Mouse (Mus musculus) megakaryocyte progenitor cell, adult 5-6 weeks (primary cell): ENCODE data around the gene 1700021F05Rik. TPM values are rescaled to one million over a fixed set of nuclear protein-coding genes. Genes with fewer than 3 reads are reported as not detected.

Source experiments
- ATAC-seq: replicated peaks from 2 replicates; pipeline ENCODE4 v1.8.0; 2016; ENCODE audit warnings: mild to moderate bottlenecking, moderate TSS enrichment, inconsistent platforms; ENCODE audit not compliant: poor library complexity
- total RNA-seq, 2 experiments: library from RNA; stranded (forward) in 1 of 2; stranded (reverse) in 1 of 2; fragments of 157-497, 149-512 nt in 1 of 2; fragments of 200-1000 nt in 1 of 2; gene quantifications; 2 replicates each; pipeline versions ENCODE4 v1.2.3 to v1.2.4; 2015 to 2017

Gene 1700021F05Rik
- 27.1 and 27.4 TPM in 2 replicates for total RNA-seq (2015)
- 69.9 and 111 TPM in 2 replicates for total RNA-seq (2017)

DNA sequence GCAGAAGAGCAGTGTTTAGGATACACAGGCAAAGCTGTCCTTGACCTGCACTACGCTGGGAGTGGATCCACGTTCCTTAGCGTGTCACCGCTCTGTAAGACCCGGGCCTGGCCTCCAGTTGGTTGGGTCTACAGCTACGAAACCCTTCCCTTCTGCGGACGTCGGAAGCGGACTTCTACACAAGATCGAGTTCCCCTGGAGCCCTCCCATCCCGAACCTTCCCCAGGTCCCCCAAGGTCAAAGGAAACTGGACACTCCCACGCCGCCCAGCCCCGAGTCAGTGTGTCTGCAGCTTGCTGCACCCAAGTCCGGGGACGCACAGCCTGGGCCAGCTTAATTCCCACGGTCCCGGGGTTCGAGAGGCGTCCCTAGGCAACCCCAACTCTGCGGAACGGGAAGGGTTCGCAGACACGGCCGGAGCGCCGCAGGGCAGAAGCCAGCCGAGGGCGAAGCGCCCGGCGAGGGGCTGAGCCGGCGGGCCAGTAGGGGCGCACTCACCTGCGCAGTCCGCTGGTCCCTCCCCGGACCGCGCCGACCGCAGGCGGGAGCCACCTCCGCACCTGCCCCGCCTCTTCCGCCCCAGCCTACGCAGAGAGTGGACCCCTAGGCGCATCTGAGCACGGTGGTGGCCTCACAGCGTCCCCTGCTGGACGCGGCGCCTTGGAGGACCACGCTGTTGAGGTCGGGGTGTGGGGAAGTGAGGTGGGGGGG, at the start of gene 1700021F05Rik:
Gene 1700021F05Rik (minus strand): TSS at position 553 of the 711 bp plus-strand sequence.
- ATAC-seq: peak; percentile 99

- ATAC-seq: peak; percentile 78
Measured at GRCm38 (mm10) chr10:43588470-43589177, 47.8 kb upstream of the 1700021F05Rik start.

- no peak for ATAC-seq
Measured at GRCm38 (mm10) chr10:43584538-43584937, 43.7 kb upstream of the 1700021F05Rik start.

GRCm38 (mm10) chr10:43581260-43581659, 40.5 kb upstream of the 1700021F05Rik start:
- ATAC-seq: no peak

GRCm38 (mm10) chr10:43580649-43581078, 39.9 kb upstream of the 1700021F05Rik start:
- ATAC-seq: peak; percentile 14

GRCm38 (mm10) chr10:43579381-43580261, 38.8 kb upstream of the 1700021F05Rik start:
- peak; percentile 15 for ATAC-seq

- ATAC-seq: peak; percentile 45
Measured at GRCm38 (mm10) chr10:43578754-43579380, 38.1 kb upstream of the 1700021F05Rik start.

DNA sequence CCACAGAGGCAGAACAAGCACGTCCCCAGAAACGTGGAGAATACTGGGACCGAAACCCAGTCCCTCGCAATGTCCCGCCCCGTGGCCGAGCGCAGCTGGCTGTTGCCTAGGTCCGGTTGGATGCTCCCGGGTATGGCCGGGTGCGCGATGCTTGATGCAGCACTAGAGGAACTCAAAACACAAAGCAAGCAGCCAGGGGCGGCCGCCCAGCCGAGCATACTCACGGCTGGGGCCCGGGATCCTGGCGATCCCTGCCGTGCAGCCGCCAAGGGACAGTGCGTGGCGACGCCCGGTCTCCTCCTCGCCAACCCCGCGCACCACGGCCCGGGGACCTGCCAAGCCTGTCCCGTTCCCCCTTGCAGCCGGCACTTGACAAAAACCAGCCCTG, 37.6 kb upstream of the 1700021F05Rik start:
- ATAC-seq: peak; percentile 2; the same call in 1 of the 2 replicates

DNA sequence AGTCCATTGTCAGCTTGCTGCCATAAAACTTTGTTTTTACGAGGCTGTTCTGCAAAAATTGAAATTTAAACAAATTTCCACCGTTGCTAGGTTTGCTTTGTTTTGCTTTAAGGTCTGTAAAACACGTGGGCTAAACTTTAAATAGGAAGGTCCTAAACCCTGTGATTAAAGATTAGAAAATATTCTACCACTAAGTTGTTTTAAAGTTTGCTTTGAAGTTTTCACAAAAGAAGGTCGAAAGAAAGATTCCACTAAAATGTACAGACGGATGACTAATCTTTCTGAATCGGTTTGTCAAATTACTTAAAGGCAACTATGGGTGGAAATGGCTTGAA, 37.2 kb upstream of the 1700021F05Rik start, which contains the start of gene Cd24a:
Gene Cd24a (plus strand): TSS at position 288 of the 335 bp plus-strand sequence.
- ATAC-seq: no peak

DNA sequence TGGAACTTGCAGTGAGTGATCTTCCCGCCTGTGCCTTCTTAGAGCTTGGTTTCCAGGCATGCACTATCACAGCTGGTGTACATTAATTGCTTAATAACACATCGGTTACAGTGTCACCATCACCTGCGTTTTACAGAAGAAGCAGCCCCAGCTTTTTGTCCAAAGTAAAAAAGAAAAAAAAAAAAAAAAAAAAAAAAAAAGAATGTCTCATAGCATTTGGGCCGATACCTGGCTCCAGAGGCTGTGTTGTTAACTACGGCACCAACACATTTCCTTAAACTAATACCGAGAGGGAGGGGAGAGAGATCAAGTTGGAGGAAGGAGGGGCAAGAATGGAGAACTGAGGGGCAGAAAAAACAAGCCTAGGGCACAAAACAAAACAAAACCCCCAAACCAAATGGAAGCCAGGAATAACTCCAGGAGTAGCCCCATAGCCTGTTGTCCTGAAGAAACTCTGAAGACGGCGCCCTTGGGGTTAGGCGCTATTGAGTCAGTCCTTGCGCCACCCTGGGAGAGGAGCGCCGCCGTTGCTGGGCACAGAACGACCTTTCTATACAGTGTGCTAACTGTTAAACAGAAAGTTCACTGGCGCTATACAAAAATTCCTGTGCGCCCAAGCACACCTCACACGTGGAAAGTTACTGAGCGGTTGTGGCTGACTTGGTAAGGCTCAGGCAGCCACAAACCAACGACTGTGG, 36.7 kb upstream of the 1700021F05Rik start:
- peak; percentile 8 for ATAC-seq

DNA sequence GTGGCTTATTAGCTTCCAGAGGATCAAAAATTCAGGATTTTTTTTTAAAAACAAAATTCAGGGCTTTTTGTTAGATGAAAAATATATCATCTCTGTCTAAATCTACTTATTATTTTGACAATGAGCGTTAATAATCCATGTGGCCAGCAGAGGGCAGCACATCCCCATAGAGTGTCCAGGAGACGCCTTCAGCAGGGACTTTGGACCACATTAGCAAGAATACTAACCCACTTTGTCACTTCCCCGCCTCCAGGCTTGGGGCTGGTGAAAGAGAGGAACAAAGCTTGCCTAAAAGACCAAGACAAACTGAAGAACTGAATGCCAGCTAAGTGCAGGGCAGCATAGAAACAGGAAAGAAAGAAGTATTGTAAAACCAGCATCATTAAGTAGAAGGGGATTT, 34.2 kb upstream of the 1700021F05Rik start:
- ATAC-seq: peak; percentile 42

DNA sequence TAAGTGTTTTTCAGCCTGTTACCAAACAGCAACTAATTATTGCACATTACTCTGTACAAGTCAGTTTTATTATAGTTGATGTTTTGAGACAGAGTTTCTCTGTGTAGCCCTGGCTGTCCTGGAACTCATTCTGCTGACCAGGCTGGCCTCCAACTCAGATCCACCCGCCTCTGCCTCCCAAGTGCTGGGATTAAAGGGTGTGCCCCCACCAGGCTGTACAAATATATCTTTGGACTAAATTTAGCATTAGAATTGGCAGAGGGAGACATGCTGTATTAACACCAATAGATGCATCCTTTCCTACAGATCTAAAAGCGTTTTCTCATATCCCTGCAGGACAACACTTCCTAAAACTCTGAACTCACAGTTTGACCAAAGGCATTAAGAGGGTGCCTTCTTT, 33.6 kb upstream of the 1700021F05Rik start:
- no peak for ATAC-seq

- ATAC-seq: no peak
Measured at GRCm38 (mm10) chr10:43561311-43561710, 20.5 kb upstream of the 1700021F05Rik start.

- ATAC-seq: 0 out of 2 replicates have a peak, but pooled peaks have one; percentile 48
Measured at GRCm38 (mm10) chr10:43560765-43561164, 20.0 kb upstream of the 1700021F05Rik start.

- no peak for ATAC-seq
Measured at GRCm38 (mm10) chr10:43559313-43559712, 18.5 kb upstream of the 1700021F05Rik start.

DNA sequence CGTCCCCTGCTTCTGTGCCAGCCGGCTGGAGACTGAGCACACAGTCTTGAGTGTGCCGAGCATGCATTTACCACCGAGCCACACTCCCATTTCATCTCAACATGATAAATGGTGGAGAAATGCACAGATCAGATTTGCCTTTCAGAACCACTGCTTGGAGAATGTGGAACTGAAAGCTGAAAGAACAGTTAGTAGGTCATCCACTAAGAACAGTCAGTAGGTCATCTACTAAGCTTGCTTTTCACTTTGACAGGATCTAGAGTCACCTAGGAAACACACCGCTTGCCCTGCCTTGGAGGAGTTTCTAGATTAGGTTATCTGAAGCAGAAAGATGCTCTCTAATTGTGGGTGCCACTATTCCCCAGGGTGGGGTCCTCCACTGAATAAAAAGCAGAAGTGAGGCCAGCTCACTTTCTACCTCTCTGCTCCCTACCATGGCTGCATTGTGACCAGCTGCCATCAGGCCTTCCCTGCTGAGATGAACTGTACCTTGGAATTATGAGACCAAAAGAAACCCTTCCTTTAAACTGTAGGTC, 16.9 kb upstream of the 1700021F05Rik start:
- ATAC-seq: peak; percentile 34; the same call in 1 of the 2 replicates

DNA sequence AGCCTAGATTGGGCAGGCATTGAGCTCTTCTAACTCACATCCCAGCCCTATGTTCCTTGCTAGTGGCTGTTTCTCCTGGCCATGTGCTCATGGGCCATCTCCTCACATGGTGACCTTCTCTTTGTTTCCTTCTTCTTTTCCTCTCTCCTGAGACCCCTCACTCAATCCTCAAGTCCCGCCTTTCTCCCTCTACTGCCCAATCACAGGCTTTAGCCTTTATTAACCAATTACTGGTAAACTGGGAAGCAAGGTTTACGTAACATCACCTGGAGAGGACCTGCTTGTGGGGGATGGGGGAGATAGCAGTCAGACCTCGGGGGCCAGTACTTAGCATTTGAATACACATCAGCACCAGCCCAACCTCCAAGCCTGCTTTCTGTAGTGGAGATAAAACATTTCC, 10.6 kb upstream of the 1700021F05Rik start:
- no peak for ATAC-seq

GRCm38 (mm10) chr10:43550923-43551322, 10.1 kb upstream of the 1700021F05Rik start:
- no peak for ATAC-seq

DNA sequence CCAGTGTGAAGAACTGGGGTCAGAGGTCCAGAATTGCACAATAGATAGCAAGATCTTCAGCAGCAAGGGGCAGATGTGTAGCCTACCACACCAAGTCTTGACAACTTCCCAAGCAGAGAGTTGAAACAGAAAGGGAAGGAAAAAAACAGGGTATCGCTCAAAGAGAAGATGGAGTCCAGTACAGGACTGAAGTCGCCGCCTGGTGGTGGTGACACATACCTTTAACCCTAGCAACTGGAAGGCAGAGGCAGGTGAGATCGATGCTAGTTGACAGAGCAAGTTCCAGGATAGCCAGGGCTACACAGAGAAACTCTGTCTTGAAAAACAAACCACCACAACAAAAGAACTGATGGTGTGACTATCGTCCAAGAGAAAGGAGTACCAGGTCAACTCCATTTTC, 8.6 kb upstream of the 1700021F05Rik start:
- ATAC-seq: no peak

- ATAC-seq: no peak
Measured at GRCm38 (mm10) chr10:43541153-43541544, 355 bp upstream of the 1700021F05Rik start.
